Mouse (Mus musculus) kidney, adult 2 months (tissue): ENCODE data around the gene Hvcn1. TPM values are rescaled to one million over a fixed set of nuclear protein-coding genes. Genes with fewer than 3 reads are reported as not detected.
A peak's percentile ranks its signal among the peaks of the same experiment; 100 is the strongest.

Experiments used
- DNase-seq: peaks from one replicate; pipeline ENCODE4 v3.0.0; 2021
- H3K27ac ChIP-seq: fragments of 200-500 bp; 2 replicates; pipeline ENCODE4 v1.5.1; 2012; ENCODE audit warnings: low read depth, low read length, control low read depth, inconsistent platforms; ENCODE audit not compliant: insufficient read depth
- H3K27me3 ChIP-seq: fragments of 200-500 bp; replicated peaks from 2 replicates; pipeline ENCODE4 v1.6.1; 2012; ENCODE audit warnings: mild to moderate bottlenecking, moderate library complexity, low read length, inconsistent platforms; ENCODE audit not compliant: control insufficient read depth, insufficient read depth
- H3K36me3 ChIP-seq: fragments of 200-500 bp; 2 replicates; pipeline ENCODE4 v1.6.1; 2012; ENCODE audit warnings: mild to moderate bottlenecking, moderate library complexity, low read length, inconsistent platforms; ENCODE audit not compliant: control insufficient read depth, insufficient read depth
- H3K4me1 ChIP-seq: fragments of 200-500 bp; 2 replicates; pipeline ENCODE4 v1.6.1; 2011; ENCODE audit warnings: low read length; ENCODE audit not compliant: control insufficient read depth, insufficient read depth
- H3K4me3 ChIP-seq: fragments of 200-500 bp; 2 replicates; pipeline ENCODE4 v1.5.1; 2011; ENCODE audit warnings: mild to moderate bottlenecking, low read depth, low read length, control low read depth; ENCODE audit not compliant: insufficient read depth
- CTCF ChIP-seq: fragments of 200-500 bp; conservative IDR thresholded peaks from 2 replicates; pipeline ENCODE4 v1.5.1; 2011; ENCODE audit warnings: low read depth, mild to moderate bottlenecking, control low read depth, low read length, moderate library complexity, mixed read lengths; ENCODE audit not compliant: insufficient read depth, insufficient read length
- POLR2A ChIP-seq: fragments of 200-500 bp; IDR thresholded peaks from one replicate; pipeline ENCODE4 v1.6.1; 2011; ENCODE audit warnings: low read depth, low read length, control low read depth
- WGBS: fragments of 180-500 bp; shearing (Covaris S2); methylation state at CpG from one replicate; pipeline ENCODE4 v1.1.7; 2018; 5-methylcytosine and 5-hydroxymethylcytosine counted together
- polyA plus RNA-seq: library from polyadenylated mRNA; depleted of rRNA; stranded (reverse); fragments of >200 nt; gene quantifications from 2 replicates; pipeline ENCODE4 v1.2.3, GENCODE M21; 2012; rRNA removed

The Hvcn1 gene
- 6.4 and 13.1 TPM in 2 replicates for polyA plus RNA-seq

DNA sequence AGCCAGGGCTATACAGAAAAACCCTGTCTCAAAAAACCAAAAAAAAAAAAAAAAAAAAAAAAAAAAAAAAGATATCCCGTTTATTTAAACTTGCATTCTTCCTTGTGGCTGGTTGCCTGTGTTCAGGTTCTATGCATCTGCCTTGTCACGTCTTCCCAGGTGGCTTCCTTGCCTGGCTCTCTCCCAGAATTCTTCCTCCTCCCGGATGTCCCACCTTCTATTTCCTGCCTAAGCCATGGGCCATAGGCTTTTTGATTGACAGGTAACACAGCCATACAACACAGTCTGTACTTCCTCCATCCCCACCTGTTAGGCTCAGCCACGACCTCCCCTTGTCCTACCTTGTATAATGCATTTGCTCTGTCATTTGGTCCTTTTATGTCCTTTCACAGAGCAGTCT lies at the start of gene Hvcn1:
TSS of gene Hvcn1 (plus strand) at position 330 of the 400 bp plus-strand sequence.
- no peak for DNase-seq
- H3K27ac ChIP-seq, result no peak within 1 kb of the TSS
- WGBS, result 77% methylated on average over 4 of the region's 4 CpGs

DNA sequence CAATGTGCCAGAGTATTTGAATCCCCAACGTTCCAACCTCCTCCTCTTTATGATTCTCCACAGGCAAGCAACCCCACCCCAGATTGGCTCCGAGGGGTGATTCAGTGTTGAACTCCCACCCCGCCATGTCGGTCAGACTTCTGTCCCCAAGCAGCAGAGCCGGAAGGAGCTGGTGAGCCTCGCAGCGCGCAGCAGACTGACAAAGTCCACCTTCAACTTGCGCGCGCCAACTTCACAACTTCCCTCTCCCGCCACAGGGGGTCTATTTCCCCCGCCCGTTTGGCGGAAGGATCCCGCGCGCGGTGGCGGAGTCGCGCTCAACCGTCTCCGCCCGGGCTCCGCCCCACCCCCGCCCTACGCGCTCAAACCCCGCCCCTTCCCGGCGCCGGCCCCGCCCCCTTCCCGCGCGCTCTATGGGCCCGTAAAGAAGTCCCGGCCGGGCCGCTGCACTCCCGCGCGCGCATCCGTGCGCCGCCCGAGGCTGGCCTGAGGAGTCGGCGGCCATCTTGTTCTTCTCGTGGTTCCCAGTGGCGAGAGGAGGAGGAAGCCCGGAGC lies 48.7 kb upstream of the Hvcn1 start, which contains the start of gene Ppp1cc:
TSS of gene Ppp1cc (plus strand) at position 452 of the 555 bp plus-strand sequence.
- no peaks in the 10 kb centered on the region for H3K36me3 ChIP-seq
- under 1% methylated on average over 54 of the region's 54 CpGs for WGBS
- peak; percentile 56 for TF ChIP-seq POLR2A
- peak; percentile 27; the same call in 1 of the 2 replicates for TF ChIP-seq CTCF
- peak within 1 kb of the TSS; percentile 26 for H3K27ac ChIP-seq
- peaks cover 25% of the 10 kb centered on the region for H3K4me1 ChIP-seq
- peak; percentile 96 for DNase-seq
- no peaks in the 10 kb centered on the region for H3K27me3 ChIP-seq
- peak within 1 kb of the TSS; percentile 65 for H3K4me3 ChIP-seq

More for the DNA sequence above, at the start of gene Hvcn1:
- Histone ChIP-seq H3K4me3 (no peak within 1 kb of the TSS), H3K27me3 (no peaks in the 10 kb centered on the region), H3K36me3 (no peaks in the 10 kb centered on the region), H3K4me1 (no peaks in the 10 kb centered on the region)
- no peak for TF ChIP-seq CTCF
- no peak for TF ChIP-seq POLR2A

DNA sequence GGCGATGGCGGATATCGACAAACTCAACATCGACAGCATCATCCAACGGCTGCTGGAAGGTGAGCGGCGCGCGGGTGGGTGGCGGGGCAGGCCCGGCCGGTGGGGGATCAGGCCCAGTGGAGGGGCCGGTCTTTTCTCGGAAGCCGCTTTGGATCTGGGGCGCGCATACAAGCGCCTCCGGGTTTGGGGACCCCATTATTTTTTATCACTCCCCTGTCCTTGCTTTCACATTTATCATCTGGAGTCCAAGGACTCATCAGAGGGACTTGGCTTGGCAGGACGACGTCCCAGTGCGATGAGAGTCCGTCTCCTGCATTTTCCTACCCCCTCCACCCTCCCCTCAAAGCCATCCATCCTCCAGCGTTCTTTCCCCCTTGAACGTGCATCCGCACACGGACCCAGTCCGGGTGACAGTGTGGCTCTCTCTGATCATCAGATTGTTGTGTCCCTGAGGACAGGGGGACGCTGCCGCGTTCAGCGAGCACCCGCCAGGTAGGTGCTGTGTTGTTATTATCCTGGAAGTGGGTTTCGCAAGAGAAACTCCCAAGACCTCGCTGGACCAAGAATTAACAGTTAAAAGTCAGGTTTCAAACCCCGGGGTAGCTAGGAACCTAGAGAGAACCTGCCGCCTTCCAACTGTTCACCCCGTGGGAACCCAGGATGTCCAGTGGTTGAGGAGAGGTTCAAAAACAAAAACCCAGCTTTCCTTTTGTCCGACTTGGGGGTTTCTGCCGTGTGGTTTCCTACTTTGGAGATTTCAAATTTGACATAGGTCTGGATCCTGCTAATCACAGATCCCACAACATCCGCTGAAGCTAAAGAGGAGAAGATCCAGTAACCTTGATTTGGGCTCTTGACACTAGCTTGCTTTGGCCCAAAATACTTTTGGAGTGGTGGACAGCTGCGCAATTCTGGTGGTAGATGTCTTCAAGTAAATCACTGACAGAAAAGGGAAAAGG lies 47.8 kb upstream of the Hvcn1 start:
- Histone ChIP-seq H3K36me3 (no peaks in the 10 kb centered on the region), H3K27me3 (no peaks in the 10 kb centered on the region), H3K4me3 (peak overlapping the region; percentile 65), H3K4me1 (peaks cover 35% of the 10 kb centered on the region), H3K27ac (0 out of 2 replicates have a peak overlapping the region, but pooled peaks have one; percentile 0)
- no peak for DNase-seq
- WGBS, result 1% methylated on average over 42 of the region's 42 CpGs
- no peak for TF ChIP-seq POLR2A
- no peak for TF ChIP-seq CTCF

DNA sequence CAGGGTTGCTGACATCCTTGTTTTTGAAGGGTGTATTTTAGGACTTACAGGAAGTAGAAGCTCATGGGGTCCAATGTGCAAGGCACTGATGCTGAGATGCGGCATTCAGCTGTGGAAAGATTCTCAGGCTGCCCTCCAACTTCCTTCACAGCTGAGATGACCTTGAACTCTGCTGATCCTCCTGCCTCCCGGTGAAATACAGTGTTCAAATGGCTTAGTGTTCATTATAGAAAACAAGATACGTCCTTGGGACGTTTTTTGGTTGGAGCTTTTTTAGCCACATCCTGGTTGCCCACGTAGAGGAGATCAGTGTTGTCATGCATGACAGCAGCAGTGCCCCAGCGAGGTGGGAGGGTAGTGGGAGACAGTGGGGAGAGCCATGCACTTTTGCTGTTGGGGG lies 43.4 kb upstream of the Hvcn1 start:
- Histone ChIP-seq H3K4me3 (no peak overlapping the region), H3K27ac (peak overlapping the region; percentile 41), H3K27me3 (no peaks in the 10 kb centered on the region), H3K4me1 (peaks cover 64% of the 10 kb centered on the region), H3K36me3 (no peaks in the 10 kb centered on the region; the same call in 1 of the 2 replicates)
- TF ChIP-seq POLR2A (no peak), CTCF (no peak)
- peak; percentile 53 for DNase-seq
- WGBS, result 3% methylated on average over 6 of the region's 6 CpGs

DNA sequence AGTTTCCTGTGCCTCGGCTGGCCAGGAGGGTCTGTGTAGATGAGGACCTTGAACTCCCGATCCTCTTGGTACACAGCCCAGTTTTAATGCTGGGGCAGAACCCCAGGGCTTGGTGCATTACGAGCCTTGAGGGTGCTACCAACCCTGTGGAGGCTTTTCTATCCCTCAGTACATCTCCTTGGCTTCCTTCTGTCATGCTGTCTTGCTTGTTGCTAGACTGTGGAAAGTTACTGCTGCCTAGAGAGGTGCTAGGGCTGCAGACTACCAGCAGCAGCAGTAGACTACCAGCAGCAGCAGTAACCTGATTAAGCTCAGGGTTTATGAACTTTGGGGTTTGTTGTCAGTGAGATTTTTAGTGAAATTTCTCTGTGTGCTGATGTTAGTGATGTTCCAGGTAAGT lies 42.6 kb upstream of the Hvcn1 start:
- H3K36me3 ChIP-seq, result peaks cover 1% of the 10 kb centered on the region; the same call in 1 of the 2 replicates
- peaks cover 64% of the 10 kb centered on the region for H3K4me1 ChIP-seq
- DNase-seq, result peak; percentile 38
- H3K27me3 ChIP-seq, result no peaks in the 10 kb centered on the region
- H3K4me3 ChIP-seq, result no peak overlapping the region
- no peak overlapping the region for H3K27ac ChIP-seq
- TF ChIP-seq POLR2A (no peak), CTCF (no peak)
- WGBS, result 16% methylated on average over 3 of the region's 3 CpGs

DNA sequence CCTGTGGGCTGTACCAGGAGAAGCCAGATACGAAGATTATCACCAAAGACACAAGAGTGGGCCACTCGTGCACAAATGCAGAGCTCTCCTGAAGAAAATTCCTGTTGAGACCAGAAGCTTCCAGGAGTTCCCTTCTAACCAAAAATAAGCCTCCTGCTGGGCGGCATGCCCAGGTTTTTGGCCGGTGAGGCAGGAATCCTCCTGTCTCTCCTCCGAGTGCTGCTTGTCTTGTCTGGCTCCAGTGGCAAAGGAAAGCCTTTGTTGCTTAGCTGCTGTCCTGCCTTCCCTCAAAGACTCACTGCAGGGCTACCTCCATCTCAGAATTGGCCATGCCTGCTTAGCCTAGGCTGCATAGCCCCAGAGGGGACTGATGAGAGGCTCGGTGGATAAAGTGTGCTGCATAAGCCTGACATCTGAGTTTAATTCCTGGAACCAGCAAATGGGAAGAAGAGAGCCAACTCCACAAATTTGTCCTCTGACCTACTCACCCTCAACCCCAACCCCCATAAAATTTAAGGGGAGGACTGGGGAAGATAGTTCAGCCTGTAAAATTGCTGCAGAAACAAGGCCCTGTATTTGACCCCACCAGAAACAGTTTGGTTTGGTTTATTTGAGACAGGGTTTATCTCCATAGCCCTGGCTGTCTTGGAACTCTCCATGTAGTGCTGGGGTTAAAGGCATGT lies 41.2 kb upstream of the Hvcn1 start:
- TF ChIP-seq CTCF, result no peak
- TF ChIP-seq POLR2A, result no peak
- Histone ChIP-seq H3K4me3 (no peak overlapping the region), H3K27me3 (no peaks in the 10 kb centered on the region), H3K27ac (no peak overlapping the region), H3K4me1 (peaks cover 58% of the 10 kb centered on the region), H3K36me3 (peaks cover 5% of the 10 kb centered on the region; the same call in 1 of the 2 replicates)
- DNase-seq, result peak; percentile 71
- 35% methylated on average over 6 of the region's 6 CpGs for WGBS

DNA sequence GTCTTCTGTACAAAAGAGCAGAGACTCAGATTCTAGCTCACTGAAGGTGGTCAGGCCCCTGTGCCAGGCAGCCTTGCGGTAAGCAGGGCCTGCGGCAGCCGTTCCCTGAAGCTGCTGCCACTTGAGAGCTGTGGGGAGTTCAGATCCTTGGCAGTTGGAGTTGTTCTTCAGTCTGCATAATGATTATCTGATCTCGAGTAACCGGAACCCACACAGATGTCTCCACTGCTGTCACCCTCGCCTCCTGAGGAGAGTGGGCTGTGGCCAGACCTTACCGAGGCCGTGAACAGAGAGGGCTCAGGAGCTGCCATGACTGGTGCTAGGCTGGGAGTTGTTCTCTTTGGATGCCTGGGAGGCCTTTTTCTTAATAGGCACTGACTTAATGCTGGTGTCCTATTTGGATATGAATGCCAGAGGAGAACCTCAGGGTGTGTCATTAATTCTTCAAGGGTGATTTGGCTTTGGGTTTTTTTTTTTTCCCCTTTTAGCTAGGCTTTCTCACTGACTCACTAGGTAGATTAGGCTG lies 39.9 kb upstream of the Hvcn1 start:
- Histone ChIP-seq H3K36me3 (peaks cover 8% of the 10 kb centered on the region; the same call in 1 of the 2 replicates), H3K4me1 (peaks cover 59% of the 10 kb centered on the region), H3K27ac (peak overlapping the region; percentile 39; the same call in 1 of the 2 replicates), H3K27me3 (no peaks in the 10 kb centered on the region), H3K4me3 (no peak overlapping the region)
- no peak for TF ChIP-seq CTCF
- TF ChIP-seq POLR2A, result no peak
- DNase-seq, result no peak
- WGBS, result 30% methylated on average over 8 of the region's 8 CpGs
